Mouse (Mus musculus) heart, embryonic 11.5 days (tissue): ENCODE data around the gene Tfdp1. TPM values are rescaled to one million over a fixed set of nuclear protein-coding genes. Genes with fewer than 3 reads are reported as not detected.

Experiments used
- ATAC-seq: fragments of 200-750 bp; cut with Nextera tagmentation; replicated peaks from 2 replicates; pipeline ENCODE4 v1.8.0; 2017; ENCODE audit warnings: moderate library complexity; ENCODE audit not compliant: insufficient number of reproducible peaks, low FRiP score, low TSS enrichment
- H3K27ac ChIP-seq: fragments of 300-500 bp; sonication (generic); 2 replicates; pipeline ENCODE4 v1.5.1; 2014; ENCODE audit warnings: mild to moderate bottlenecking, low read depth, low read length
- H3K27me3 ChIP-seq: fragments of 300-500 bp; sonication (generic); 2 replicates; pipeline ENCODE4 v1.6.1; 2014; ENCODE audit warnings: mild to moderate bottlenecking, low read length, mixed read lengths; ENCODE audit not compliant: control insufficient read depth, insufficient read depth
- H3K36me3 ChIP-seq: fragments of 300-500 bp; sonication (generic); 2 replicates; pipeline ENCODE4 v1.6.1; 2014; ENCODE audit warnings: mild to moderate bottlenecking, low read length, moderate library complexity, mixed read lengths; ENCODE audit not compliant: control insufficient read depth, insufficient read depth
- H3K4me1 ChIP-seq: fragments of 300-500 bp; sonication (generic); 2 replicates; pipeline ENCODE4 v1.6.1; 2014; ENCODE audit warnings: low read length; ENCODE audit not compliant: control insufficient read depth, insufficient read depth
- H3K4me2 ChIP-seq: fragments of 300-500 bp; sonication (generic); 2 replicates; pipeline ENCODE4 v1.6.1; 2014; ENCODE audit warnings: mild to moderate bottlenecking, moderate library complexity
- H3K4me3 ChIP-seq: fragments of 300-500 bp; sonication (generic); 2 replicates; pipeline ENCODE4 v1.5.1; 2014; ENCODE audit warnings: low read depth, low read length
- H3K9ac ChIP-seq: fragments of 300-500 bp; sonication (generic); 2 replicates; pipeline ENCODE4 v1.6.1; 2014; ENCODE audit warnings: mild to moderate bottlenecking, low read depth, low read length, moderate library complexity
- H3K9me3 ChIP-seq: fragments of 300-500 bp; sonication (generic); replicated peaks from 2 replicates; pipeline ENCODE4 v1.6.1; 2016; ENCODE audit warnings: low read length; ENCODE audit not compliant: control insufficient read depth
- whole genome bisulfite sequencing: fragments of 180-500 bp; shearing (Covaris S2); extraction: QIAGEN DNeasy Blood & Tissue Kit; methylation state at CpG from one replicate; pipeline ENCODE4 v1.1.7; 2014; ENCODE audit not compliant: insufficient replicate concordance; 5-methylcytosine and 5-hydroxymethylcytosine counted together
- polyA plus RNA-seq: library from polyadenylated mRNA; unstranded; fragments of >200 nt; fragmentation: Nextera tagmentation; extraction: Ambion mirVana; gene quantifications from 2 replicates; pipeline ENCODE4 v1.2.1, GENCODE M21; 2014

Tfdp1 gene
- polyA plus RNA-seq, 1 experiment from 2014 or later, result 108 TPM

GRCm38 (mm10) chr8:13388744-13389143 is 50.2 kb downstream of the Tfdp1 start:
- H3K4me1 ChIP-seq, result no peaks in the 10 kb centered on the region
- ATAC-seq, result no peak
- H3K27ac ChIP-seq, result no peak overlapping the region

GRCm38 (mm10) chr8:13393869-13394268 is 55.3 kb downstream of the Tfdp1 start:
- Histone ChIP-seq H3K4me2 (no peak overlapping the region), H3K9me3 (no peaks in the 10 kb centered on the region), H3K4me1 (no peaks in the 10 kb centered on the region), H3K27me3 (no peaks in the 10 kb centered on the region), H3K27ac (no peak overlapping the region), H3K9ac (no peak overlapping the region), H3K36me3 (no peaks in the 10 kb centered on the region), H3K4me3 (no peak overlapping the region)
- ATAC-seq, result no peak
- 86% methylated on average over 7 of the region's 7 CpGs for WGBS

More at GRCm38 (mm10) chr8:13388744-13389143, 50.2 kb downstream of the Tfdp1 start:
- Histone ChIP-seq H3K4me3 (no peak overlapping the region), H3K4me2 (no peak overlapping the region), H3K9me3 (no peaks in the 10 kb centered on the region), H3K36me3 (no peaks in the 10 kb centered on the region), H3K27me3 (no peaks in the 10 kb centered on the region), H3K9ac (no peak overlapping the region)
- WGBS, result 78% methylated on average over 2 of the region's 2 CpGs

- H3K4me1 ChIP-seq, result no peaks in the 10 kb centered on the region
- WGBS, result 62% methylated on average over 5 of the region's 5 CpGs
- no peak within 1 kb of the TSS for H3K4me3 ChIP-seq
- H3K36me3 ChIP-seq, result no peaks in the 10 kb centered on the region
- no peak for ATAC-seq
- no peak within 1 kb of the TSS for H3K27ac ChIP-seq
- H3K9me3 ChIP-seq, result no peaks in the 10 kb centered on the region
- H3K27me3 ChIP-seq, result no peaks in the 10 kb centered on the region
- no peak within 1 kb of the TSS for H3K4me2 ChIP-seq
- H3K9ac ChIP-seq, result no peak within 1 kb of the TSS
These were observed 58.2 kb downstream of the Tfdp1 start, which contains the start of gene Atp4b for GRCm38 (mm10) chr8:13396725-13397124. Gene Atp4b (minus strand): TSS chr8:13396825.

- ATAC-seq, result no peak
- no peaks in the 10 kb centered on the region for H3K36me3 ChIP-seq
- H3K9ac ChIP-seq, result no peak overlapping the region
- no peak overlapping the region for H3K4me3 ChIP-seq
- WGBS, result 64% methylated on average over 6 of the region's 6 CpGs
- no peaks in the 10 kb centered on the region for H3K9me3 ChIP-seq
- no peak overlapping the region for H3K4me2 ChIP-seq
- no peak overlapping the region for H3K27ac ChIP-seq
- H3K4me1 ChIP-seq, result no peaks in the 10 kb centered on the region
- H3K27me3 ChIP-seq, result no peaks in the 10 kb centered on the region
These were observed 65.0 kb downstream of the Tfdp1 start for GRCm38 (mm10) chr8:13403517-13403916.

DNA sequence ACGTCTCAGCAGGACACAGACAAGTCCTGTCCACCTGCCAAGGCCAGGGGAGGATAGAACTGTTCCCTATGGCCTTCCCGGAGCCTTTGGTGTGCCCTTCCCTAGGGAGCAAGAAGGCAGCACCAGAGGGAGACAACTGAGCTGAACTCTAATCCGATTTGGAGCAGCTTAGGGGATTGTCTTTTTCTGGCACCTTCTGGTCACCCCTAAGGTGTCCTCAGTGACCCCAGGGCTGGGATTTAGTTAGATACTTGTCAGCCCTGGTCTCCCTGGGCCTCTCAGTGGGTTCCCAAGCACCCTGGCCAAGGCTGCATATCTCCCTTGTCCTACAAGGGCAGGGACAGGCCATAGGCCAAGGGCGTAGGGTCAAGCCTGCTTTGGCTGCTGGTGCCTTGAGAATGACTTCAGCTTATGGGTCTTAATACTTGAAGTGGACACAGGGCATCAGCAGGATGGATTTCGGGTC is 66.1 kb downstream of the Tfdp1 start, which contains the start of gene Grk1:
TSS of gene Grk1 (plus strand) at position 416 of the 466 bp plus-strand sequence.
- no peak for ATAC-seq
- WGBS, result 70% methylated on average over 5 of the region's 5 CpGs
- H3K9me3 ChIP-seq, result no peaks in the 10 kb centered on the region
- H3K4me1 ChIP-seq, result no peaks in the 10 kb centered on the region
- H3K4me2 ChIP-seq, result no peak within 1 kb of the TSS
- no peaks in the 10 kb centered on the region for H3K27me3 ChIP-seq
- no peak within 1 kb of the TSS for H3K27ac ChIP-seq
- no peak within 1 kb of the TSS for H3K9ac ChIP-seq
- no peak within 1 kb of the TSS for H3K4me3 ChIP-seq
- H3K36me3 ChIP-seq, result no peaks in the 10 kb centered on the region

GRCm38 (mm10) chr8:13406011-13406410 is 67.5 kb downstream of the Tfdp1 start:
- Histone ChIP-seq H3K27ac (no peak overlapping the region), H3K27me3 (0 out of 2 replicates have a peak, but pooled peaks cover 3% of the 10 kb centered on the region), H3K36me3 (no peaks in the 10 kb centered on the region), H3K9ac (no peak overlapping the region), H3K4me2 (no peak overlapping the region), H3K9me3 (no peaks in the 10 kb centered on the region), H3K4me3 (no peak overlapping the region), H3K4me1 (no peaks in the 10 kb centered on the region)
- ATAC-seq, result no peak
- 76% methylated on average over 5 of the region's 5 CpGs for WGBS

DNA sequence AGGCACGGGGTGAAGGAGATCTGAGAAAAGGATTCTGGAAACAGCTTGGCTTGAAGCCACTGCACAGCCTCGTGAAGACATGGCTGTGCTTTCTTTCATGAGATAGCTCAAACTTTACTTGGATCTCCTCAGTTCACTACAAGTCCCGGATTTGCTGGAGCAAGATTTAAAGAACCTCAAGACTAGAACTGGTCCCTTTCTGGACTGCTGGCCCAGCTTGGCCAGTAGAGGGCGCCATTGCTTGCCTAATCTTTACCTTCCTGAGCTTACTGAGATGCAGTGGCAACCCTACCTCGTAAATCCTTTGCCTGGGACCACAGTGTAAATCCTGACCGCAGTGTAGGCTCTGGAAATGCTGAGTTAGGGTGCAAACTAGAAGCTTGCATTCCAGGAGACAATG is 73.0 kb downstream of the Tfdp1 start:
- no peaks in the 10 kb centered on the region for H3K9me3 ChIP-seq
- no peak for ATAC-seq
- no peak overlapping the region for H3K9ac ChIP-seq
- no peaks in the 10 kb centered on the region for H3K4me1 ChIP-seq
- H3K27me3 ChIP-seq, result peaks cover 5% of the 10 kb centered on the region; the same call in 1 of the 2 replicates
- H3K36me3 ChIP-seq, result no peaks in the 10 kb centered on the region
- 29% methylated on average over 6 of the region's 6 CpGs for WGBS
- H3K27ac ChIP-seq, result no peak overlapping the region
- no peak overlapping the region for H3K4me2 ChIP-seq
- no peak overlapping the region for H3K4me3 ChIP-seq

DNA sequence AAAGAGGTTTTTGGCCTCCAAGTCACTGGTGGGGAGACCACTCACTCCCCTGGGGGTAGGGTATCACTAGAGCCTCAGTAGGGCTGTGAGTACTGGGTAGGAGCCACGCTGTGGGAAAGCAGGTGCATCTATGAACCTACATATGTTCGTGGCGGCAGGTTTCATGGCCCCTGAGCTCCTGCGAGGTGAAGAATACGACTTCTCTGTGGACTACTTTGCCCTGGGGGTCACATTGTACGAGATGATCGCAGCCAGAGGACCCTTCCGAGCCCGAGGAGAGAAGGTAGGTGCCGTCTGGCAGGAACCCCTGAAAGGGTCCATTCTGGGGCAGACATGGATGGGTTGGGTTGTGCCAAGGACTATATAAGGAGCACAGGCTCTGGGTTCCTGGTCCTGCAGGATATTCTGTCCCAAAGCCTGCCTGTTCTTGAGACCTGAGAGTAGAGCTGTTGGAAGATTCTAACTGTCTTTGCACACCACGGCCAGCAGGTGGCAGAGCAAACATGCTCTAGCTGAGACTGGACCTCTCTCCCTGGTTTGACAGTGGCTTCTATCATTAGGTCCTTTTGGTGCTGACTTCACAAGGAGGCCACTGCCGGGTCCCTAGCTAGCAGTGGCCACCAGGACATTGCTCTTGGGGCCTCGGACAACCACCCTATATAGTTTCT is 74.5 kb downstream of the Tfdp1 start:
- Histone ChIP-seq H3K4me1 (no peaks in the 10 kb centered on the region), H3K9me3 (no peaks in the 10 kb centered on the region), H3K36me3 (no peaks in the 10 kb centered on the region), H3K9ac (no peak overlapping the region), H3K27ac (no peak overlapping the region), H3K27me3 (peaks cover 5% of the 10 kb centered on the region; the same call in 1 of the 2 replicates), H3K4me3 (no peak overlapping the region), H3K4me2 (no peak overlapping the region)
- no peak for ATAC-seq
- 61% methylated on average over 13 of the region's 13 CpGs for WGBS
